Mouse (Mus musculus) CH12.LX (cell line): ENCODE data around the gene Per1. TPM values are rescaled to one million over a fixed set of nuclear protein-coding genes. Genes with fewer than 3 reads are reported as not detected.

Experiments
- DNase-seq: peaks from one replicate; pipeline ENCODE4 v3.0.0-alpha.2; 2013; ENCODE audit errors: extremely low read depth
- H3K27ac ChIP-seq: 2 replicates; pipeline ENCODE4 v1.5.1; 2012; ENCODE audit warnings: low read depth, mild to moderate bottlenecking, control low read depth, moderate library complexity; ENCODE audit not compliant: insufficient read depth
- H3K27me3 ChIP-seq: replicated peaks from 2 replicates; pipeline ENCODE3; 2012; ENCODE audit warnings: inconsistent platforms
- H3K36me3 ChIP-seq, 2 experiments: replicated peaks in 1 of 2; 2 replicates each; pipeline versions ENCODE3 to v1.6.1; 2012; ENCODE audit warnings: inconsistent platforms in 1 of 2, low read length in 1 of 2, mild to moderate bottlenecking in 1 of 2, mixed read lengths in 1 of 2, moderate library complexity in 1 of 2; ENCODE audit not compliant: control insufficient read depth in 1 of 2, insufficient read depth in 1 of 2
- H3K4me1 ChIP-seq, 2 experiments: 2 replicates each; pipeline ENCODE4 v1.6.1; 2012; ENCODE audit warnings: inconsistent platforms in 1 of 2, moderate library complexity in 1 of 2; ENCODE audit not compliant: insufficient read depth in 2 of 2, control insufficient read depth in 1 of 2
- H3K4me2 ChIP-seq: 2 replicates; pipeline ENCODE4 v1.6.1; 2012; ENCODE audit warnings: low read depth, mild to moderate bottlenecking, control low read depth; ENCODE audit not compliant: poor library complexity, insufficient read depth, severe bottlenecking
- H3K4me3 ChIP-seq, 3 experiments: fragments of 150-350 bp in 1 of 3; sonication (generic) in 1 of 3; replicated peaks in 1 of 3; 2 replicates each; pipeline versions ENCODE3 to v1.5.1; 2011 to 2012; ENCODE audit warnings: low read depth in 2 of 3, low read length in 2 of 3, mild to moderate bottlenecking in 2 of 3, moderate library complexity in 2 of 3, control low read depth in 1 of 3, improper control_type of control experiment in 1 of 3, inconsistent platforms in 1 of 3, mixed read lengths in 1 of 3; ENCODE audit not compliant: poor library complexity in 1 of 3
- H3K79me2 ChIP-seq: replicated peaks from 2 replicates; pipeline ENCODE4 v1.6.1; 2012; ENCODE audit warnings: mild to moderate bottlenecking, moderate library complexity; ENCODE audit not compliant: control insufficient read depth, poor library complexity, insufficient read depth, severe bottlenecking; ENCODE audit errors: extremely low read depth
- H3K9ac ChIP-seq: 2 replicates; pipeline ENCODE4 v1.6.1; 2012; ENCODE audit warnings: low read depth, mild to moderate bottlenecking, control low read depth, moderate library complexity; ENCODE audit not compliant: insufficient read depth
- H3K9me3 ChIP-seq: replicated peaks from 2 replicates; pipeline ENCODE3; 2012; ENCODE audit warnings: low read length, inconsistent platforms, mixed read lengths
- BHLHE40 ChIP-seq: IDR thresholded peaks from 2 replicates; pipeline ENCODE4 v1.6.1; 2011; ENCODE audit warnings: mild to moderate bottlenecking, low read depth, low read length, improper control_type of control experiment
- CHD1 ChIP-seq: IDR thresholded peaks from 2 replicates; pipeline ENCODE4 v1.6.1; 2012; ENCODE audit warnings: low read depth, low read length, improper control_type of control experiment, inconsistent platforms
- E2F4 ChIP-seq: IDR thresholded peaks from 2 replicates; pipeline ENCODE4 v1.6.1; 2011; ENCODE audit warnings: low read depth, low read length, improper control_type of control experiment; ENCODE audit not compliant: insufficient replicate concordance
- ELF1 ChIP-seq: IDR thresholded peaks from 2 replicates; pipeline ENCODE4 v1.6.1; 2014; ENCODE audit warnings: low read depth, mild to moderate bottlenecking, inconsistent platforms, low read length, improper control_type of control experiment
- EP300 ChIP-seq: IDR thresholded peaks from 2 replicates; pipeline ENCODE4 v1.6.1; 2011; ENCODE audit warnings: low read length, improper control_type of control experiment
- ETS1 ChIP-seq: conservative IDR thresholded peaks from 2 replicates; pipeline ENCODE4 v1.6.1; 2012; ENCODE audit warnings: low read depth, mild to moderate bottlenecking, inconsistent platforms, low read length, improper control_type of control experiment, moderate library complexity
- GABPA ChIP-seq: IDR thresholded peaks from 2 replicates; pipeline ENCODE4 v1.6.1; 2012; ENCODE audit warnings: low read depth, low read length, improper control_type of control experiment, inconsistent platforms; ENCODE audit not compliant: insufficient replicate concordance
- HCFC1 ChIP-seq: IDR thresholded peaks from 2 replicates; pipeline ENCODE4 v1.6.1; 2012; ENCODE audit warnings: low read depth, mild to moderate bottlenecking, inconsistent platforms, low read length, improper control_type of control experiment
- IRF4 ChIP-seq: IDR thresholded peaks from 2 replicates; pipeline ENCODE4 v1.6.1; 2014; ENCODE audit warnings: low read depth, mild to moderate bottlenecking, inconsistent platforms, low read length, improper control_type of control experiment
- JUND ChIP-seq: conservative IDR thresholded peaks from 2 replicates; pipeline ENCODE4 v1.6.1; 2011; ENCODE audit warnings: low read depth, low read length, improper control_type of control experiment
- MAFK ChIP-seq: IDR thresholded peaks from 2 replicates; pipeline ENCODE4 v1.6.1; 2011; ENCODE audit warnings: low read length, improper control_type of control experiment; ENCODE audit not compliant: insufficient replicate concordance
- MAZ ChIP-seq: IDR thresholded peaks from 2 replicates; pipeline ENCODE4 v1.6.1; 2012; ENCODE audit warnings: low read depth, mild to moderate bottlenecking, inconsistent platforms, low read length, improper control_type of control experiment, moderate library complexity
- MEF2A ChIP-seq: IDR thresholded peaks from 2 replicates; pipeline ENCODE4 v1.6.1; 2014; ENCODE audit warnings: low read depth, mild to moderate bottlenecking, inconsistent platforms, low read length, improper control_type of control experiment, borderline replicate concordance
- MXI1 ChIP-seq: IDR thresholded peaks from 2 replicates; pipeline ENCODE4 v1.6.1; 2011; ENCODE audit warnings: mild to moderate bottlenecking, low read depth, low read length, improper control_type of control experiment
- MYC ChIP-seq: IDR thresholded peaks from 2 replicates; pipeline ENCODE4 v1.6.1; 2011; ENCODE audit warnings: low read depth, mild to moderate bottlenecking, improper control_type of control experiment, low read length
- NELFE ChIP-seq: IDR thresholded peaks from 2 replicates; pipeline ENCODE4 v1.6.1; 2011; ENCODE audit warnings: low read depth, low read length, improper control_type of control experiment
- NRF1 ChIP-seq: IDR thresholded peaks from 2 replicates; pipeline ENCODE4 v1.6.1; 2014; ENCODE audit warnings: low read depth, mild to moderate bottlenecking, inconsistent platforms, low read length, improper control_type of control experiment, moderate library complexity
- PAX5 ChIP-seq: IDR thresholded peaks from 2 replicates; pipeline ENCODE4 v1.6.1; 2012; ENCODE audit warnings: low read length, inconsistent platforms, mixed read lengths
- POLR2A ChIP-seq: IDR thresholded peaks from 2 replicates; pipeline ENCODE4 v1.6.1; 2011; ENCODE audit warnings: low read depth, mild to moderate bottlenecking, improper control_type of control experiment, low read length
- RAD21 ChIP-seq: IDR thresholded peaks from 2 replicates; pipeline ENCODE4 v1.6.1; 2011; ENCODE audit warnings: low read depth, mild to moderate bottlenecking, low read length, improper control_type of control experiment, moderate library complexity
- RCOR1 ChIP-seq: conservative IDR thresholded peaks from 2 replicates; pipeline ENCODE4 v1.6.1; 2012; ENCODE audit warnings: low read depth, mild to moderate bottlenecking, inconsistent platforms, low read length, improper control_type of control experiment
- SIN3A ChIP-seq: IDR thresholded peaks from 2 replicates; pipeline ENCODE4 v1.6.1; 2012; ENCODE audit warnings: low read length, improper control_type of control experiment, inconsistent platforms
- SMC3 ChIP-seq: IDR thresholded peaks from 2 replicates; pipeline ENCODE4 v1.6.1; 2011; ENCODE audit warnings: low read depth, low read length, improper control_type of control experiment
- TBP ChIP-seq: conservative IDR thresholded peaks from 2 replicates; pipeline ENCODE4 v1.6.1; 2011; ENCODE audit warnings: low read depth, low read length, improper control_type of control experiment
- TCF12 ChIP-seq: IDR thresholded peaks from 2 replicates; pipeline ENCODE4 v1.6.1; 2014; ENCODE audit warnings: low read depth, mild to moderate bottlenecking, inconsistent platforms, low read length, improper control_type of control experiment
- UBTF ChIP-seq: IDR thresholded peaks from 2 replicates; pipeline ENCODE4 v1.6.1; 2012; ENCODE audit warnings: low read depth, mild to moderate bottlenecking, inconsistent platforms, low read length, improper control_type of control experiment, moderate library complexity
- USF1 ChIP-seq: IDR thresholded peaks from 2 replicates; pipeline ENCODE4 v1.6.1; 2014; ENCODE audit warnings: low read depth, mild to moderate bottlenecking, inconsistent platforms, low read length, improper control_type of control experiment
- ZC3H11A ChIP-seq: IDR thresholded peaks from 2 replicates; pipeline ENCODE4 v1.6.1; 2012; ENCODE audit warnings: low read depth, mild to moderate bottlenecking, inconsistent platforms, low read length, improper control_type of control experiment
- ZKSCAN1 ChIP-seq: IDR thresholded peaks from 2 replicates; pipeline ENCODE4 v1.6.1; 2012; ENCODE audit warnings: low read depth, inconsistent platforms, low read length, improper control_type of control experiment, borderline replicate concordance
- ZMIZ1 ChIP-seq: IDR thresholded peaks from 2 replicates; pipeline ENCODE4 v1.6.1; 2012; ENCODE audit warnings: low read depth, mild to moderate bottlenecking, inconsistent platforms, low read length, improper control_type of control experiment
- ZNF384 ChIP-seq: IDR thresholded peaks from 2 replicates; pipeline ENCODE4 v1.6.1; 2012; ENCODE audit warnings: low read depth, low read length, improper control_type of control experiment, inconsistent platforms
- dilution Hi-C: fragments of 300-500 bp; cut with MboI; formaldehyde crosslinking; loops from 2 replicates; pipeline ENCODE4 v1.14.3; 2020; ENCODE audit warnings: low sequenced_read_pairs; ENCODE audit not compliant: extremely low pct_unique_long_range_greater_than_20kb, extremely low pct_ligation_motif_present
- in situ Hi-C: fragments of 300-500 bp; cut with MboI; formaldehyde crosslinking; loops from 3 replicates; pipeline ENCODE4 v1.14.3; 2019; ENCODE audit warnings: low sequenced_read_pairs, low pct_ligation_motif_present, low pct_unique_long_range_greater_than_20kb, mixed read lengths
- polyA plus RNA-seq: library from polyadenylated mRNA; unstranded; fragments of >175 nt; gene quantifications from 2 replicates; pipeline ENCODE4 v1.2.1, GENCODE M21; 2012; ENCODE audit warnings: low read depth; ENCODE audit not compliant: insufficient read length
- total RNA-seq, 2 experiments: library from RNA; depleted of rRNA; stranded (reverse); fragments of 300-350 nt in 1 of 2; fragments of >200 nt in 1 of 2; gene quantifications; 2 replicates each; pipeline ENCODE4 v1.2.3; 2012 to 2014

The Per1 gene
- total and polyA plus RNA-seq, 3 experiments: 2.8 to 38.3 (median 11.8) TPM

DNA sequence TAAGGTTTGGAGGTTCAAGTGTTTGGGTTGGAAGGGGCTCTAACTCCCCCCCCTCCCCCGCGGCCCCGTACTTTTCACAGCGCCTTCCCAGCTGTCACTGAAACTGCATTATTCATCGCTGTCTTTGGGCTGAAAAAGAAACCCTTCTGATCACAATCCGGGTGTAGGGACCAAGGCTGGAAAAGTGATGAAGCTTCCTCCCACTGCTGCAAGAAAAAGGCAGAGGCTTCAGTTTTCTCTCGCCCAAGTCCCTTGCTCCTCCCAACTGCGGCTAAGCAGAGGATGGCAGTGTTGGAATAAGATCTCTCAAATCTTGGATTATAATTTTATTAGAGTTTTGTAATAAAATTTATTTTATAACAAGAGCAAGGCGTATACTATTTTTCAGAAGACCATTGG lies 22.4 kb upstream of the Per1 start:
- Histone ChIP-seq H3K4me1 (peaks cover 13 to 49% of the 10 kb centered on the region in 2 experiments), H3K4me2 (peak overlapping the region; percentile 85), H3K4me3 (peak overlapping the region; percentile 5 to 51 (median 46)), H3K9me3 (no peaks in the 10 kb centered on the region), H3K79me2 (no peaks in the 10 kb centered on the region), H3K27me3 (peaks cover 3% of the 10 kb centered on the region), H3K27ac (no peak overlapping the region), H3K36me3 (no peaks in the 10 kb centered on the region), H3K9ac (peak overlapping the region; percentile 88)
- in situ Hi-C loops (no loop called here), dilution Hi-C loops (no loop called here)
- DNase-seq: no peak
- TF ChIP-seq EP300 (peak; percentile 13; the same call in 1 of the 2 replicates), UBTF (no peak)

DNA sequence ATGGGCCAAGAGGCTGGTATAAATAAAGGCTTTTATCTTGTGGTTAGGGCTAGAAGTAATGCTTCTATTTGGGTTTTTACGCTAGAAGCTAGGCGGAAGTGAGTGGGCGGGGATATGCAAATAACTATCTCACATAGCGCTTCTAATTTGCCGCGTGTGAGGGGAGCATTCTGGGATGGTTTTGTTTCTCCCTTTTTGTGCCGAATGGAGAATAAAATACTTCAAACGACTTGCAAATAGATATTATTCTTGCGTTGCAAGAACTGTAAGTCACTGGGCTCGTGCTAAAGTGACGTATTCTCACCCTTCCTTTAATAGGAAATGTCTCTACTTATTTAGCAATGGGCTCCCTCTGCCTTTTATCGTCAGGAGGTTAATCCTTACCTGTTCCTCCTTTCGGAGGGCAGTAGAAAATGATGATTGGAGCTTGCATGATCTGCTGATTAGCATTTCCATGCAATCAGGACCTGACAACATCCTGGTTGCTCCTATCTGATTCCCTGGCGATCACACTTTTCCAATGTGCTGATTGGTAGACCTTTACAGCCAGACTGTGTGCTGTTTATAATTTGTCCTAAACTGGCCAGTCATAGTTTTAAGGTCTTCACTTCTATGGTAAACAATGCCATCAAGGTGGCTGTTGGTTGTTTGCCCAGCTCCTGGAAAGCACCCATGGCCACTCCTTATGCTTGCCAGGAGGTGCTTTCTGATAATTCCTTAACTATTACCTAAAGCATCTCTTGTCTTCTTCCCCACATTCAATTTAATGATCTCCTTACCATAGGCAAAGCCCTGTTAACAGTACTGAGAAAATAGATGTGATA lies 21.7 kb upstream of the Per1 start:
- Histone ChIP-seq H3K27me3 (peaks cover 2% of the 10 kb centered on the region), H3K4me3 (peak overlapping the region in 2 of 3 experiments; percentile 5 to 46)
- TF ChIP-seq ZC3H11A (no peak; the same call in 1 of the 2 replicates), MAFK (peak; percentile 95), MXI1 (peak; percentile 90), NRF1 (peak; percentile 63), CHD1 (no peak), USF1 (no peak), TCF12 (peak; percentile 96), MEF2A (peak; percentile 91), NELFE (peak; percentile 100), ELF1 (peak; percentile 88), HCFC1 (peak; percentile 82), E2F4 (peak; percentile 97), BHLHE40 (peak; percentile 77), ZMIZ1 (peak; percentile 100), RAD21 (no peak), JUND (peak; percentile 97), MAZ (peak; percentile 97; the same call in 1 of the 2 replicates), GABPA (peak; percentile 12; the same call in 1 of the 2 replicates), ETS1 (peak; percentile 99), PAX5 (no peak), ZKSCAN1 (no peak; the same call in 1 of the 2 replicates), RCOR1 (peak; percentile 99), SMC3 (peak; percentile 28; the same call in 1 of the 2 replicates), ZNF384 (peak; percentile 76), UBTF (no peak), TBP (peak; percentile 100), POLR2A (peak; percentile 100), IRF4 (peak; percentile 86), MYC (peak; percentile 95), SIN3A (peak; percentile 99)

More for the DNA sequence above, 21.7 kb upstream of the Per1 start:
- H3K36me3 ChIP-seq: no peaks in the 10 kb centered on the region
- in situ Hi-C loops: no loop called here
- H3K4me2 ChIP-seq: peak overlapping the region; percentile 85
- dilution Hi-C loops: no loop called here
- H3K9me3 ChIP-seq: no peaks in the 10 kb centered on the region
- H3K79me2 ChIP-seq: no peaks in the 10 kb centered on the region
- DNase-seq: peak; percentile 99
- H3K9ac ChIP-seq: peak overlapping the region; percentile 88
- H3K27ac ChIP-seq: peak overlapping the region; percentile 59; the same call in 1 of the 2 replicates
- H3K4me1 ChIP-seq: peaks cover 16 to 55% of the 10 kb centered on the region in 2 experiments
